Mouse (Mus musculus) heart, embryonic 11.5 days (tissue): Measurements from ENCODE around the gene Ostf1. TPM values are rescaled to one million over a fixed set of nuclear protein-coding genes. Genes with fewer than 3 reads are reported as not detected.

Source experiments
- ATAC-seq: fragments of 200-750 bp; cut with Nextera tagmentation; replicated peaks from 2 replicates; pipeline ENCODE4 v1.8.0; 2017; ENCODE audit warnings: moderate library complexity; ENCODE audit not compliant: insufficient number of reproducible peaks, low FRiP score, low TSS enrichment
- H3K27ac ChIP-seq: fragments of 300-500 bp; sonication (generic); 2 replicates; pipeline ENCODE4 v1.5.1; 2014; ENCODE audit warnings: mild to moderate bottlenecking, low read depth, low read length
- H3K27me3 ChIP-seq: fragments of 300-500 bp; sonication (generic); 2 replicates; pipeline ENCODE4 v1.6.1; 2014; ENCODE audit warnings: mild to moderate bottlenecking, low read length, mixed read lengths; ENCODE audit not compliant: control insufficient read depth, insufficient read depth
- H3K36me3 ChIP-seq: fragments of 300-500 bp; sonication (generic); 2 replicates; pipeline ENCODE4 v1.6.1; 2014; ENCODE audit warnings: mild to moderate bottlenecking, low read length, moderate library complexity, mixed read lengths; ENCODE audit not compliant: control insufficient read depth, insufficient read depth
- H3K4me1 ChIP-seq: fragments of 300-500 bp; sonication (generic); 2 replicates; pipeline ENCODE4 v1.6.1; 2014; ENCODE audit warnings: low read length; ENCODE audit not compliant: control insufficient read depth, insufficient read depth
- H3K4me2 ChIP-seq: fragments of 300-500 bp; sonication (generic); 2 replicates; pipeline ENCODE4 v1.6.1; 2014; ENCODE audit warnings: mild to moderate bottlenecking, moderate library complexity
- H3K4me3 ChIP-seq: fragments of 300-500 bp; sonication (generic); 2 replicates; pipeline ENCODE4 v1.5.1; 2014; ENCODE audit warnings: low read depth, low read length
- H3K9ac ChIP-seq: fragments of 300-500 bp; sonication (generic); 2 replicates; pipeline ENCODE4 v1.6.1; 2014; ENCODE audit warnings: mild to moderate bottlenecking, low read depth, low read length, moderate library complexity
- H3K9me3 ChIP-seq: fragments of 300-500 bp; sonication (generic); replicated peaks from 2 replicates; pipeline ENCODE4 v1.6.1; 2016; ENCODE audit warnings: low read length; ENCODE audit not compliant: control insufficient read depth
- WGBS: fragments of 180-500 bp; shearing (Covaris S2); extraction: QIAGEN DNeasy Blood & Tissue Kit; methylation state at CpG from one replicate; pipeline ENCODE4 v1.1.7; 2014; ENCODE audit not compliant: insufficient replicate concordance; 5-methylcytosine and 5-hydroxymethylcytosine counted together
- polyA plus RNA-seq: library from polyadenylated mRNA; unstranded; fragments of >200 nt; fragmentation: Nextera tagmentation; extraction: Ambion mirVana; gene quantifications from 2 replicates; pipeline ENCODE4 v1.2.1, GENCODE M21; 2014

Ostf1 gene
- polyA plus RNA-seq, 1 experiment from 2014 or later, result 60.2 TPM

- WGBS, result 63% methylated on average over 6 of the region's 6 CpGs
- no peak overlapping the region for H3K4me2 ChIP-seq
- no peak overlapping the region for H3K4me3 ChIP-seq
- no peaks in the 10 kb centered on the region for H3K9me3 ChIP-seq
- H3K4me1 ChIP-seq, result peaks cover 12% of the 10 kb centered on the region; the same call in 1 of the 2 replicates
- ATAC-seq, result no peak
- no peaks in the 10 kb centered on the region for H3K36me3 ChIP-seq
- no peak overlapping the region for H3K27ac ChIP-seq
- no peaks in the 10 kb centered on the region for H3K27me3 ChIP-seq
- no peak overlapping the region for H3K9ac ChIP-seq
Measured at GRCm38 (mm10) chr19:18650473-18650872, 18.9 kb upstream of the Ostf1 start.

DNA sequence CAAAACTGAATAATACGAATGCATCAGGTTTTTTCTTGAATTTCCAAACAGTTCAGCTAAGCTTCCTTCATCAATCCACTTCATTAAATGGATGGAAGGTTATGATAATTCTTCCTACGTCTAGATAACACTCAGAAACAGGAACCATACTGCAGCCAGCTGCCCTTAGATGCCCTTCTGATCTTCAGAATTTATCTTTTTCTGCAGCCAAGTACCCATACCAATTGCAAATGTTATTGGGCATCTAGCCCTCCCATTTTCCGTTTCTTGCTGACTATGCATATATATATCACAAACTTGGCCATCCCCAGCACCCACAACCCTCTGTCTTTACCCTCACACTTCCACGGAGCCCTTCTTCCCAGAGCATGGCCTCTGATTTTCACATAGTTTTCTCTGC, 18.3 kb upstream of the Ostf1 start:
- H3K4me1 ChIP-seq, result peaks cover 12% of the 10 kb centered on the region; the same call in 1 of the 2 replicates
- no peak overlapping the region for H3K27ac ChIP-seq
- WGBS, result 75% methylated on average over 4 of the region's 4 CpGs
- H3K4me2 ChIP-seq, result no peak overlapping the region
- no peaks in the 10 kb centered on the region for H3K36me3 ChIP-seq
- no peak overlapping the region for H3K4me3 ChIP-seq
- no peak for ATAC-seq
- no peaks in the 10 kb centered on the region for H3K27me3 ChIP-seq
- no peak overlapping the region for H3K9ac ChIP-seq
- no peaks in the 10 kb centered on the region for H3K9me3 ChIP-seq

GRCm38 (mm10) chr19:18648558-18648945, 16.9 kb upstream of the Ostf1 start:
- no peak overlapping the region for H3K9ac ChIP-seq
- H3K4me3 ChIP-seq, result no peak overlapping the region
- WGBS, result 86% methylated on average over 6 of the region's 6 CpGs
- H3K9me3 ChIP-seq, result no peaks in the 10 kb centered on the region
- H3K27me3 ChIP-seq, result no peaks in the 10 kb centered on the region
- H3K4me1 ChIP-seq, result peaks cover 12% of the 10 kb centered on the region; the same call in 1 of the 2 replicates
- peak overlapping the region; percentile 31 for H3K4me2 ChIP-seq
- H3K27ac ChIP-seq, result no peak overlapping the region
- no peak for ATAC-seq
- H3K36me3 ChIP-seq, result no peaks in the 10 kb centered on the region

GRCm38 (mm10) chr19:18647775-18648557, 16.3 kb upstream of the Ostf1 start:
- peaks cover 12% of the 10 kb centered on the region; the same call in 1 of the 2 replicates for H3K4me1 ChIP-seq
- no peak overlapping the region for H3K4me3 ChIP-seq
- H3K27ac ChIP-seq, result no peak overlapping the region
- H3K9ac ChIP-seq, result no peak overlapping the region
- H3K36me3 ChIP-seq, result no peaks in the 10 kb centered on the region
- no peak for ATAC-seq
- 43% methylated on average over 9 of the region's 9 CpGs for WGBS
- no peaks in the 10 kb centered on the region for H3K9me3 ChIP-seq
- H3K27me3 ChIP-seq, result no peaks in the 10 kb centered on the region
- peak overlapping the region; percentile 31 for H3K4me2 ChIP-seq

DNA sequence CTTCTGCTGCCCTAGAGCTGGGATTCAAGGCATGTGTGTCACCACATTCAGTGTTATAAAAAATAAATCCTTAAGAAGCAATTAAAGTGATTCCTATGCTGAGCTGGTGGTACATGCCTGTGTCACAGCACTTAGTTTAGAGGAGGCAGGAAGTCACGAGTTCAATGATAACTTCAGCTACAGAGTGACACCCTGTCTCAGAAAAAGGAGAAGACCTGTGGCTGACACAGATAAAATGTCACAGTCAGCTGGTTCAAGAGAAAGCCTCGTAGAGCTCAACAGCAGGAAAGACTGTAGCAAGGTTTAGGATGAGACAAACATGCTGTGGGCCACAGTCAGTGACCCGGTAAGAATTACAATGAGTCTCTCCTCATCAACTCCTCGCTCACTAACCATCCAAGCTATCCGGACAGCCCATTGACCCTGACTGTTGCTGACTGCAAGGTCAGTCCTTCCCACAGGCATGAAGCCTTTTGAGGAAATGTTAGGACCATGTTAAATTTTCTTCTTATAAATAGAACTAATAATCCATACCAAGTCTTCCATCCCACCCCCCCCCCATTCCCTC, 15.3 kb upstream of the Ostf1 start:
- no peaks in the 10 kb centered on the region for H3K36me3 ChIP-seq
- no peak overlapping the region for H3K27ac ChIP-seq
- 50% methylated on average over 5 of the region's 5 CpGs for WGBS
- ATAC-seq, result no peak
- H3K27me3 ChIP-seq, result no peaks in the 10 kb centered on the region
- no peak overlapping the region for H3K4me3 ChIP-seq
- no peak overlapping the region for H3K4me2 ChIP-seq
- H3K9ac ChIP-seq, result no peak overlapping the region
- H3K9me3 ChIP-seq, result no peaks in the 10 kb centered on the region
- H3K4me1 ChIP-seq, result peaks cover 12% of the 10 kb centered on the region; the same call in 1 of the 2 replicates

- Histone ChIP-seq H3K4me1 (peaks cover 12% of the 10 kb centered on the region; the same call in 1 of the 2 replicates), H3K4me2 (no peak overlapping the region), H3K27me3 (no peaks in the 10 kb centered on the region), H3K9ac (no peak overlapping the region), H3K9me3 (no peaks in the 10 kb centered on the region), H3K4me3 (no peak overlapping the region), H3K36me3 (no peaks in the 10 kb centered on the region), H3K27ac (no peak overlapping the region)
- WGBS, result 52% methylated on average over 3 of the region's 3 CpGs
- ATAC-seq, result no peak
Measured at GRCm38 (mm10) chr19:18646397-18646796, 14.8 kb upstream of the Ostf1 start.

DNA sequence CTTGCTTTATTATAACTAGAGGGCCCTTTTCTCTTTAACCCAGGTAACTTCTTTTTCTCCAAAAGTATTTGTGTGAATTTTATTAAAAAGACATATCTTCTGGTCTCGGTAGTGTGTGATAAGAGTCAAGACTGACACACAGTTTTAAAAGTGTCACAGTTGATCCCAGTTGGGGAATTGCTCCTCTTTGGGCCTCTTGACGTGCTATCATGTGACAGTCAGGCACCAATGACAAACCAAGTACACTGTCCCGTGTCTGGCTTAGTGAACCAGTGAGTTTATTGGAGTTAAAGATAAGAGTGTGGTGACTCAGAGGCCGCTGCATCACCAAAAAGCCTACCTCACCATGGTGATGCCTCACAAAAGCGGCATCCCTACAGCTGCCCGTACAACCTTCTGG, 12.5 kb upstream of the Ostf1 start:
- no peaks in the 10 kb centered on the region for H3K9me3 ChIP-seq
- no peak overlapping the region for H3K27ac ChIP-seq
- peaks cover 7% of the 10 kb centered on the region; the same call in 1 of the 2 replicates for H3K4me1 ChIP-seq
- no peak overlapping the region for H3K4me2 ChIP-seq
- WGBS, result 61% methylated on average over 6 of the region's 6 CpGs
- H3K9ac ChIP-seq, result no peak overlapping the region
- no peak overlapping the region for H3K4me3 ChIP-seq
- no peak; the same call in 1 of the 2 replicates for ATAC-seq
- H3K36me3 ChIP-seq, result no peaks in the 10 kb centered on the region
- H3K27me3 ChIP-seq, result no peaks in the 10 kb centered on the region

DNA sequence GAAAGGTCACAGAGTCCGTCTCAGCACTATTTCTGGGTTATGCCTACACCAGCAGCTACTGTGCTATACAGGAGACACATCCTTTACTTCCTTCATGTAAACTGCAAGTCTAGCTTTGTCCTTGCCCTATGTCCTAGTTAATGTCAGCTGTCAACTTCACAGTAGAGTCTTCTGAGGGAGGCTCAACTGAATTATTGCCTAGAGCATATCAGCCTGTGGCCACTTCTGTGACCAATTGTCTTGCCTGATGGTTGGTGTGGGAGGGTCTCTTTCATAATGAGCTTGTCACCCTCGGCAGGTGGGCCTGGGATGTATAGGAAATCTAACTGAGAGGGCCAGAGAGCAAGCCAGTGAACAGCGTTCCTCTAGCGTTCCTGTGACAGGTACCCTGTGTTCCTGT, 11.8 kb upstream of the Ostf1 start:
- H3K36me3 ChIP-seq, result no peaks in the 10 kb centered on the region
- peaks cover 7% of the 10 kb centered on the region; the same call in 1 of the 2 replicates for H3K4me1 ChIP-seq
- H3K9ac ChIP-seq, result no peak overlapping the region
- WGBS, result 59% methylated on average over 4 of the region's 4 CpGs
- H3K4me3 ChIP-seq, result no peak overlapping the region
- no peak overlapping the region for H3K4me2 ChIP-seq
- no peak overlapping the region for H3K27ac ChIP-seq
- H3K27me3 ChIP-seq, result no peaks in the 10 kb centered on the region
- no peaks in the 10 kb centered on the region for H3K9me3 ChIP-seq
- ATAC-seq, result no peak
